Mouse (Mus musculus) adipocyte (in vitro differentiated cells): ENCODE results near the gene 4930438A08Rik.
"Not testable (repeated sequence)": the region's sequence is repeated elsewhere in the genome, so short reads cannot be mapped to it uniquely, and the experiment has no call there.

Source experiments
- DNase-seq: peaks from one replicate; pipeline ENCODE4 v3.0.0-alpha.2; 2016; ENCODE audit warnings: low spot score

The 4930438A08Rik gene

GRCm38 (mm10) chr11:58282518-58282917, 7.9 kb downstream of the 4930438A08Rik start:
- no peak for DNase-seq

- no peak for DNase-seq
Measured at GRCm38 (mm10) chr11:58289992-58290682, 15.5 kb downstream of the 4930438A08Rik start.

DNA sequence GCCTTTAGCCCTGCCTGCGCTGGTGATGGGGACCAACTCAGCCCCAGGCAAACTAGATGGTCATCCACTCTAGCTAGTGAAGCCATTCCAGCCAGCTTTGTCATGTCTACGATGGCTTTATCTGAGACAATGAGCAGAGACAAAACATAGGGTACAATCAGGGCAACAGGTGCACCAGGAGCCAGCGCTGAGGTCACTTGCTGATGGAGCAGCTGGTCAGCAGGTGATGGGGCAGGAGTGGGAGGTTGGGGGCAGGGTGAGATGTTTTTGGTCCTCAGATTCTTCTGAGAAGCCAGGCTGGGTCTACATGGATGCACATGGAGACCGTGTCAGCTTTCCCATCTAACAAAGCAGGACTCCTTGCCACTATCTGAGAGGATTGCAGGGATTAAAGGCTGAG, 16.2 kb downstream of the 4930438A08Rik start:
- no peak for DNase-seq

GRCm38 (mm10) chr11:58292791-58293190, 18.2 kb downstream of the 4930438A08Rik start:
- no peak for DNase-seq

DNA sequence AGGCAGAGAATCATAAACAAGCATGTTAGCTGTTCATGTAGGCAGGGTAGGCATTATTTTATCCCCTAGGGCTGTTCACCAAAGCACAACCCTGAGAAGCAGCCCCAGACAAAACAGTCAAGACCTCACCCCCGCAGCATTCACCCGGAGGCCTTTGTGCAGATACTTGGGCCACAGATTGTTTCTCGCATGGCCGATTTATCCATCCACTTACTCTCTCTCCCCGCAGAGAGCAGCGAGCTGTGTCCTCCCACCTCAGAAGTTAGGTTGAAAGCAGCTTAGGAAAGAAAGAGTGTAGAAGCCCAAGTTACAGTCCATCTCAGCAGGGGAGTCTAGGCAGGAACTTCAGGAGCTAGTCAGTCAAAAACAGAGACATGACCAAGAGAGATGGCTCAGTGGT, 22.8 kb downstream of the 4930438A08Rik start:
- DNase-seq = no peak

GRCm38 (mm10) chr11:58301057-58301456, 26.5 kb downstream of the 4930438A08Rik start:
- peak; percentile 71 for DNase-seq

DNA sequence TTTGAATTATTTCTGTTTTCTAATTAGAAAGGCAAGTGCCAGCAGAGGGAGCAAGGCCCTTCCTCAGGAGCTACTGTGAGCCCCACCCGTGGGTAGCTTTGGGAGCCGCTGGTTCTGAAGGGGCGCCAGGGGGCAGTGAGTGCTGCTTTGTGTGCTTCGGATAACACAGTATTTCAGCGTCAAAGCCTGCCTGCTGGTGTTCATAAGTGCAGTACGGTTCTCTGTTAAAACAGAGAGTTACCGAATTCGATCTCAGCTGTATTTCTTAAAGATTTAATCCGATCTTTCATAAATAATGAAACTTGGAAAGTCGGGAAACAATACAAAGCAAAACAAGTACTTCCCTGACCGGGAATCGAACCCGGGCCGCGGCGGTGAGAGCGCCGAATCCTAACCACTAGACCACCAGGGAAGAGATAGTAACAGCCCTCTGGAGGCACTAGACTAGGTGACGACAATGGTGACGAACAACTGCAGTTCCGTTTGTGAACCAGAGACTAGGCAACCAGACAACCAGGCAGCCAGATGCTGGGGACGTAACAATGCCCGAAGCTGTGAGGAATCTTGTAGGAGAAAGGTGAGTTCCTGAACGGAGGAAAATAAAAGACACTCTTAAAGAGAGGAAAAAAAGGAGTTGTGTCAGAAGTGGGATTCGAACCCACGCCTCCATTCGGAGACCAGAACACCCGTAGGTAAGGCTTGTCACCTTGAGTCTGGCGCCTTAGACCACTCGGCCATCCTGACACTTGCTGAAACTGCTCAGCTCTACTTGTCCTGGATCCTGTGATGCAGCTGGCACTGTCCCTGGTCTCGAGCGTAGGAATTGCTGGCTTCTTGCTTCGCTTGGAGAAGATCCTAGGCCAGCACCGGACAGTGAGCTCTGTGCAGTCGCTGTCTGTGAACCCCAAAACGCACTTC, 27.5 kb downstream of the 4930438A08Rik start:
- peak; percentile 96 for DNase-seq

GRCm38 (mm10) chr11:58302774-58303445, 28.3 kb downstream of the 4930438A08Rik start:
- DNase-seq = no peak

- no peak for DNase-seq
Measured at GRCm38 (mm10) chr11:58303594-58303993, 29.0 kb downstream of the 4930438A08Rik start.

DNA sequence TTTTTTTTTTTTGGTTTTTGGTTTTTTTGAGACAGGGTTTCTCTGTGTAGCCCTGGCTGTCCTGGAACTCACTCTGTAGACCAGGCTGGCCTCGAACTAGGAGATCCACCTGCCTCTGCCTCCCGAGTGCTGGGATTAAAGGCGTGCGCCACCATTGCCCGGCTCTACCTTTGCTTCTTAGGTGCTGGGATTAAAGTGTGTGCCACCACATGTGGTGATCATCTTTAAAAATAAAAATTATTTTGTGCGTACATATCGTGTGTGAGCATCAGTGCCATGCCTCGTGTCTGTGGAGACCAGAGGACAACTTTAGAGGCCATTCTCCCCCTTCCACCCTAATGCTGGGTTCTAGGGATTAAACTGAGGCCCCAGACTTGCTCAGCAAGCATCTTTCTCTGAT, 30.7 kb downstream of the 4930438A08Rik start:
- not testable (repeated sequence) for DNase-seq

DNA sequence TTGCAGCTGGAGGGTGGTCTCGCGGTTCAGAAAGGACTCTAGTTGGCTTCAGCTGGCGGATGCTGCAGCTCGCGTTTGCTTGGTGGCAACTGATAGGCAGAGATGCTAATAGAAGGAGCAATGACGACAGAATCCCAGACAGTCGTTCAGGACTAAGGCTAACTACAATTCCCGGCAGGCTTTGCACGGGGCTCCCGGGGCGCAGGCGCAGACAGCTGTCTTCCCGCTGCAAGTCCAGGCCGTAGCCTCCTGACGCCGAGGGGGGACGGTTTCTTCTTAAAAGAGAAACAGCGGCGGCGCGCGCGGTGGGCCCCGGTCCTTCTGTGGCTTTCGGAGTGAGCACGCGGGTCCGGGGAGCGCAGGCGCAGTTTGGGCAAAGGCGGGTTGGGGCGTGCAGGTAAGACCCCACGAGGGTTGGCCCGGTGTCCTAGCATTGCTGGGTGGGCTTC, 32.3 kb downstream of the 4930438A08Rik start, which contains the start of gene Zfp692:
Zfp692 (plus strand) TSS at position 210 of the 449 bp plus-strand sequence.
- DNase-seq = peak; percentile 91

DNA sequence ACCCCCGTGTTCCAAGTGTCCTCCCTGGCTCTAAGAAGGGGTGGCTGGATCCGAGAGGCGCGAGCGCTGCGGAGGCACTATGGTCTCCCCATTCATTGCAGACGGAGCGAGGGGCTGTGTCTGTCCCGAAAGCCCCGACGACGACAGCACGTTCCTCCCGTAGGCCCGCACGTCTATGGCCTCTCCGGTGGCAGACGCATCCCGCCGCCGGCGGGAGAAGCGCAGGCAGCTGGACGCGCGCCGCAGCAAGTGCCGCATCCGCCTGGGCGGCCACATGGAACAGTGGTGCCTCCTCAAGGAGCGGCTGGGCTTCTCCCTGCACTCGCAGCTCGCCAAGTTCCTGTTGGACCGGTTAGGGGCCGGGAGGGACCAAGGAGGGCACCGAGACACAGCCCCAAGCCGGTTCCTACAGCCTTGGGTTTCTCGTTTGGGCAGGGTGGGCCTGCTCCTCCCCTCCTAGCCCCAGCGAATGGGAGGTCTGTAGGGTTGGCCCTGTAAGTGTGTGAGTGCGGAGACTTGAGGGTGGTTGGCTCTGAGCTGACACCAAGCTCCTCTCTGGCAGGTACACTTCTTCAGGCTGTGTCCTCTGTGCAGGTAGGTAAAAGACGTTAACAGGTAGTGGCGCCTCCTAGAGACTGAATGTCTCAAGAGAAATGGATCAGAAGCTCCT, 32.9 kb downstream of the 4930438A08Rik start:
- peak; percentile 24 for DNase-seq

GRCm38 (mm10) chr11:58308661-58309060, 34.1 kb downstream of the 4930438A08Rik start:
- DNase-seq = no peak

DNA sequence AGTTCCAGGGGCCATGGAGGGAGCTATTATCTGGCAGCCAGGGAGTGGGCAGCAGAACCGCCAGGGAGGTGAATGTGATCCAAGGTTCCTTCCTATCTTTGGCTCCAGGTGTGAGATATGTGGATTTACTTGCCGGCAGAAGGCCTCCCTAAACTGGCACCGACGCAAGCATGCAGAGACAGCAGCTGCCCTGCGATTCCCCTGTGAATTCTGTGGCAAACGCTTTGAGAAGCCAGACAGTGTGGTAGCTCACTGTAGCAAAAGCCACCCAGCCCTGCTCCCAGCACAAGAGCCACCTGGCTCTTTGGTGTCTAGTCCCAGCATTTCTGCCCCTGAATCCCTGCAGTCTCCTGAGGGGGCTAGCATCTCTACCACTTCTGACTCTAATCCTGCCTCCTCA, 39.5 kb downstream of the 4930438A08Rik start:
- no peak for DNase-seq

DNA sequence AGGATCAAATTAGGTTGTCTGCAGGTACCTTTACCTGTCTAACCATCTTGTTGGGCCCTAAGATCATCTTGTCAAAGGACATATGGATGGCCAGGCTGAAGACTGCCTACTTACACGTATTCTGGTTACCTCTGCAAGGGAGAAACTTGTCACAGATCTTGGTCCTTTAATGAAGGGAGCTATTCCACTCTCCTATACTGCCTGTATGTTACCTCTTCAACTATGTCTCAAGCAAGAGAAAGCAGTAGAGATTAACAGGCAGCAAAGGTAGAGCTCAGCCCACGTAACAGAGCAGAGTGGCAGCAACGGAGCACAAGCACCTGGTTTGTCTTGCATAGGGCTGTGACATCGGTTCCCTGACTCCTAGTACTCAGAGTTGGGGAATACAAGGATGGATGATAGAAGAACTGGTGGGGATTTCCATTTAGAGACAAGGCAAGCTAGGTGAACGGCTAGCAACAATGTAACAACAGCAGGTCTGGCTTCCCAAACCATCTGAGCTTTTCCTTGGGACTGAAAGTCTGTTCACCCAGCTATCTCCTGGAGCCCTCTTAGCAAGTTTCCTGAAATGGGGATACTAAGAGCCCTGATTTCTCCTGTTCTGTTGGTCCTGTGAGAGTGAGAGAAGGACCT, 41.1 kb downstream of the 4930438A08Rik start:
- no peak for DNase-seq

DNA sequence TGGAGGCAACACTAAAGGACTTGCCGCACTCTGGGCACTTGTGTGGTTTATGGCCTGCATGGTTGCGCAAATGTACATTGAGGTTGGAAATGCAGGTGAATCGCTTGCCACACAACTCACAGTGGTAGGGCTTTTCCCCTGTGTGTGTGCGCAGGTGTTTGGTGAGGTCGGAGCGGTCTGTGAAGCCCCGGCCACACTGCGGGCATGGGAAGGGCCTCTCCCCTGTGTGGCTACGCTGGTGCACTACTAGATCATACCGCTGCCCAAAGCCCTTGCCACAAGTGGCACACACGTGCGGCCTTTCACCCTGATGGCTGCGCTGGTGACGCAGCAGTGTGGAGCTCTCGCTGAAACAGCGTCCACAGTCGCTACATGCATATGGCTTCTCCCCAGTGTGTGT, 41.7 kb downstream of the 4930438A08Rik start:
- no peak for DNase-seq

GRCm38 (mm10) chr11:58316768-58317390, 42.3 kb downstream of the 4930438A08Rik start:
- no peak for DNase-seq

DNA sequence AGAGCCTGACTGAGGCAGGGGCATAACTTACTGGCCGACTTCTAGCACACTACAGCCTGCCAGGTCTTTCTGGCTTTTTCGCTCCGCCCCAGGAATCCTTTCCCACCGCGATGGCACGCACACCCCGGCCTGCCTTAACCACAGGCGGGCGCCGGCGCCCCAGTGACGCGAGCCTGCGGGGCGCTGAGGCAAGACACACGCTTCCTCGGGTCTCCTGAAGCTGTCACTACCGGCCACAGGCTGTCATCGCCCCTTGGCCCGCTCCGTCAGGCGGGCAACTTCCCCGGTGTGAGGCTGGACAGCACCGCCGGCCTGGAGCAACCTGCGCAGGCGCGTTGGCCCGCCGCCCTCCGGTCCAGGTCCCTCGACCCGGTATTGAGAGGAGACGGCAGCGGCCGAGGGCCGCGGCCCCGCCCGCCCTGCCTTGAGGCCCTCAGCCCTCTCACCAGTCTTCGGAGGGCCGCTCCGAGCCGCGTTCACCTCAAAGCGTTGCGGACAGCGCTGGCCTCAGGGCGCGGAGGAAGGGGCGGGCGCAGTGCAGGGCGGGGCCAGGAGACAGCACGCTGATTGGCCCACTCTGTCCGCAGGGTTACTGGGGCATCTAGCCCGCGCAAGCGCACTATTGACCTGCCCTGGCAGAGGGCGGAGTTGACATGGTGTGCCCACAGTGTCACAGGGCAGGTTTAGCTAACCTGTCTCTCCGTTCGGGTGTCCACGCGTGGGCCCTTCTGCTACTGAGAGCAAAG, 48.4 kb downstream of the 4930438A08Rik start:
- peak; percentile 97 for DNase-seq

GRCm38 (mm10) chr11:58323570-58324340, 49.2 kb downstream of the 4930438A08Rik start:
- no peak for DNase-seq
